In genomic region chr14:54366581-54366980, GRCm38 (mm10) we compare ENCODE assay signal across 13 mouse cellular contexts.
"Had no signal": no experiment of that assay in that cellular context is flagged by ENCODE, and none has a peak within 500 bp of the region (broad histone marks: within the 10 kb centered on the region; RNA-seq: fewer than 3 reads in every experiment).

No protein-coding gene starts in this region.

- H3K27me3 ChIP-seq: kidney, embryonic 15.5 days; limb, embryonic 15.5 days; liver, embryonic 12.5 days; midbrain, embryonic 12.5 days had no signal

- DNase-seq: kidney, adult 2 months; kidney, postnatal 14 days; lung, embryonic 14.5 days; lung, postnatal 10 days; lung, postnatal 4 days; right cerebral cortex, adult 18-20 months; right cerebral cortex, postnatal 25 days had no signal

- ATAC-seq: liver, embryonic 12.5 days; midbrain, embryonic 16.5 days had no signal

- H3K4me2 ChIP-seq: kidney, embryonic 15.5 days; limb, embryonic 15.5 days; liver, embryonic 12.5 days; lung, embryonic 14.5 days; midbrain, embryonic 12.5 days had no signal

- H3K9ac ChIP-seq: kidney, embryonic 15.5 days; limb, embryonic 15.5 days; liver, embryonic 12.5 days; lung, embryonic 14.5 days; midbrain, embryonic 12.5 days had no signal

- H3K4me3 ChIP-seq: kidney, embryonic 15.5 days; left cerebral cortex, adult 2 months; limb, embryonic 15.5 days; liver, embryonic 12.5 days; midbrain, embryonic 12.5 days had no signal

- H3K27ac ChIP-seq: kidney, embryonic 15.5 days; left cerebral cortex, adult 2 months; limb, embryonic 15.5 days; liver, embryonic 12.5 days; midbrain, embryonic 12.5 days had no signal

- H3K9me3 ChIP-seq: limb, embryonic 15.5 days; midbrain, embryonic 12.5 days had no signal
